Mouse (Mus musculus): Measurements from ENCODE around the gene Aldh1a1. TPM values are rescaled to one million over a fixed set of nuclear protein-coding genes. Genes with fewer than 3 reads are reported as not detected.

Aldh1a1 gene
- polyA plus RNA-seq (2014; fragmentation: Illumina TruSeq; extraction: RNeasy Lipid Tissue Mini Kit (QIAGEN cat#74804); ENCODE audit: low read depth, low replicate concordance) = 2,592 TPM

DNA sequence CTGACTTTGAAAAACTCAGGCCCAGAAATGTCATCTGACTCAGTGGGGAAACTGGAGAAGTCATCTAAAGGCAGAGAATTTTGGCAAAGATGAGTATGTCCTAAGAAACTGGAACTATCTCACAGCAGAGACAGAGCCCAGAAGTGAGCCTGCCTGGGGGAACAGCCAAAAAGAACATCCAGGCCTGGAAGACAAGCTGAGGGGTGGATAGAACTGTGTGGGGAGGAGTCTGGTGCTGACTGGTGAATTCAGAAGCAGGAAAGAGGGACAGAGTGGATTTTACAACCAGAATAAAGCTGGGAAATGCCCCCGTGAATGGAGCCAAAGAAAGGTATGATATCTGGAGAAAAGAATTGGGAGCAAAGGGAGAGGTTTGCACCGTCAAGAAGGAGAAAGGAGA is at the start of gene Aldh1a1:
Aldh1a1 (plus strand) TSS at position 225 of the 400 bp plus-strand sequence.

Other genes with a start within 250 kb of the Aldh1a1 start
- 5.3 TPM for gene Anxa1, start 101.8 kb upstream of the Aldh1a1 start, polyA plus RNA-seq (2014; fragmentation: Illumina TruSeq; extraction: RNeasy Lipid Tissue Mini Kit (QIAGEN cat#74804); ENCODE audit: low read depth, low replicate concordance)
- 370 TPM for gene Aldh1a7, start 234.8 kb downstream of the Aldh1a1 start, polyA plus RNA-seq (2014; fragmentation: Illumina TruSeq; extraction: RNeasy Lipid Tissue Mini Kit (QIAGEN cat#74804); ENCODE audit: low read depth, low replicate concordance)

All from liver, adult 10 weeks (tissue).